Mouse (Mus musculus): ENCODE measurements around the gene Cd8a.
"Not testable (repeated sequence)": the region's sequence is repeated elsewhere in the genome, so short reads cannot be mapped to it uniquely, and the experiment has no call there.

The Cd8a gene

DNA sequence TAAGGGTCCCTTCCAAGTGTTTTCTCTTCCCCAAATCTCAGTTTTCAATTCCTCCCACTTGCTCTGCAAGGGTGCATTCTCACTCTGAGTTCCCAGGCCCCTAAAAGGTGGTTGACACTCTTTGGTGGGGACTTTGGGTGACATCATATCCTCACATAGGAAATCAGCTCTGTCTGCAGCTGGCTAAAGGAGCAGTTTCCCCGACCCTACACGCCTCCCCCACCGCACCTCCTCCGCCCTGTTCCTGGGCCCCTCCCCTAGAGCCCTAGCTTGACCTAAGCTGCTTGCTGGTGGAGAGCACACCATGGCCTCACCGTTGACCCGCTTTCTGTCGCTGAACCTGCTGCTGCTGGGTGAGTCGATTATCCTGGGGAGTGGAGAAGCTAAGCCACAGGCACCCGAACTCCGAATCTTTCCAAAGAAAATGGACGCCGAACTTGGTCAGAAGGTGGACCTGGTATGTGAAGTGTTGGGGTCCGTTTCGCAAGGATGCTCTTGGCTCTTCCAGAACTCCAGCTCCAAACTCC is at the start of gene Cd8a:
Gene Cd8a (plus strand): TSS at position 179 of the 527 bp plus-strand sequence.
- DNase-seq (ENCODE audit: low spot score in 2 of 2): no peak

DNA sequence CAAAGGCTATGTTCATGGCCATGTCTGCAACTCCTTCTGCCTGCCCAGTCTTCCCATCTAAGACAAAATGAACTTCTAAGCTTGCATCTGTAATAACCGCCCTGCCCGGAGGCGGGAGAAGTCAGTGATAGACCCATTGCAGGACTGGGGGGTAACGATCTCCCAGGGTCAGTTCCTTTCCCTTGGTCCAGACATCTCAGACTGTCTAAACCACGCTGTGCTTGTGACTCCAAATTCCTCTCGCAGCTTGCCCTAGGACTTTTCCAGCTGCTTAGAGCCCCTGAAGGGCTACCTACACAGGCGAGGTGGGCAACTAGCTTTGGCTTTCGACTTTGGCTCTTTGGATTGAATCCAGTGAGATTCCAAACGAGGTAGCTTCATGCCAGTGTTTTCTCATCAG is 48.4 kb upstream of the Cd8a start:
- DNase-seq (ENCODE audit: low spot score in 2 of 2): no peak

DNA sequence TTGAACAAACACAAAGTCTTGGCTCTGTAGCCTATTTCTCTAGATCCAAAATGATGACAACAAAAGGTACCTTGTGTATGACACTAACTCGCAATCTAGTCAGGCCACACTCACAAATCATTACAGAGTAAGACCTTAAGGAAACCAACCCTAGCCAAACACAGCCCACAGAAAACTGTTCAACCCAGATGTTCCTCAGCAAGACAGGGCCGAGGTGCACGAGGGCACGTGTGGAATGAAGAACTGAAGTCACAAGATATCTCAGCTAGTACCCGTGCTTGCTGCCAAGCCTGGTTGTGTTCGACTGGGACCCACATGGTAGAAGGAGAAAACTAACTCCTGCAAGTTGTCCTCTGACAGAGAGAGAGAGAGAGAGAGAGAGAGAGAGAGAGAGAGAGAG is 43.3 kb upstream of the Cd8a start:
- no peak for DNase-seq (ENCODE audit: low spot score in 2 of 2)

DNA sequence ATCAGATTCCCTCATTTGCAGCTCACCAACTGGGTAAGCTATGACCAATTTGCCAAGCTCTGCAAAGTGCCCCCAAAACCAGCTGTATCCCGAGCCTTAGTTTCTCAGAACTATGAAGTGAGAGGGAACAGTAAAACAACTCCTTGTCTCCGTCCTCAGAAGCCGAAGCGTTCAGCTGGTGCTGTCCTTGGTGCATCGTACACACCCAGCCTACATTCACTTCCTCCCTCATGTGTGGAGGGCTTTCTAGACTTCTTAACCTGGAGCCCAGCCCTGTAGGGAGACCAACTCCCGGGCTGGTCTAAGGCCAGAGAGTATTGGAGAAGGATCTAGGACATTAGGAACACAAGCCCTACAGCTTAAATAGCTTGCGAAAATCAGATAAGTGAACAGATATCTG is 42.7 kb upstream of the Cd8a start:
- DNase-seq (ENCODE audit: low spot score in 2 of 2): no peak

DNA sequence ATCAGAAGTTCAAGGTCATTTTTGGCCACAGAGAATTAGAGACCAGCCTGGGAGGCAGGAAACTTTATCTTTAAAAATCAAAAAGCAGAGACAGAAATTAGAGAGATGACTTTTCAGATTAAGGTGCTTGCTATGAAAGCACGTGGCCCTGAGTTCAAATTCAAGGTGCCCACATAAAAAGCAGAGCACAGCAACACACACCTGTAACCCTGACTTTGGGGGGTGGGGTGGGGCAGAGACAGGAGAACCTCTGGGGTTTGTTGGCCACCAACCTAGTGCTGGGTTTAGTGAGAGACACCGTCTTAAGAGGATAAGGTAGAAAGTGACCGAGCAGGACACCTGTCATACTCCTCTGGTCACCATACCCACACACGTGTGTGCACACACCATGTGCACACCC is 41.7 kb upstream of the Cd8a start:
- not testable (repeated sequence) for DNase-seq (ENCODE audit: low spot score in 2 of 2)

DNA sequence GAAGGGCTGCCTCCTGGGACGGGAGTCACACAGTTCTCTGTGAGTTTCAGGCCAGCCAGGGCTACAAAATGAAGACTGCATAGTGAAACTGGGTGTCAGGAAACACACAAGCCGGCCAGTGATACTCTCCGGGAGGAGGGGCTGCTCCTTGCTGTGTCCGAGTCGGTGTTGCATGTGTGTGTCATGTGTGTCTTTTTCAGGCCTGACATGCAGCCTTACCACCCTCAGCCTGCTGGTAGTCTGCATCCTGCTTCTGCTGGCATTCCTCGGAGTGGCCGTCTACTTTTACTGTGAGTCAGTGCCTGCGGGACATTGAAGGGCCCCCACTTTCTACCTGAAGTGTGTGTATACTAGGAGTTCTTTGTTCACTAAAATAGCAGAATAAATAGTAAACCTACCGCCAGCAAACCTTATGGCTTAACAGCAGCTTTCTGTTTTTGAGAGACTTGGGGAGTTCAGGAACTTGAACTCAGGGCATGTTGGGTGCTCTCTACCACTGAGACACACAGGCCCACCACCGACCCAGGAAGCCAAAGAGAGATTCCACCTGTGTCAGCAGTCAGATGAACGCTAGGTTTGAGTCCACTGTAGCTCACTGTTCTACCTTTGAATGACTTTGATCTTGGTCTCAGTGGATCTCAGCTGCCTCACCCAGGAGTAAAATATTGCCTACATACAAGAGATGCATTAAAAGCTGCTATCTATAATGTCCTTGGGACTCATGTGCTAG is 40.8 kb upstream of the Cd8a start:
- no peak for DNase-seq (ENCODE audit: low spot score in 2 of 2)

- DNase-seq (ENCODE audit: low spot score in 2 of 2): no peak
These were observed 40.2 kb upstream of the Cd8a start for GRCm38 (mm10) chr6:71333031-71333430.

GRCm38 (mm10) chr6:71333578-71334273 is 39.5 kb upstream of the Cd8a start:
- DNase-seq (ENCODE audit: low spot score in 2 of 2): no peak

GRCm38 (mm10) chr6:71337666-71338065 is 35.6 kb upstream of the Cd8a start:
- DNase-seq (ENCODE audit: low spot score in 2 of 2): no peak

DNA sequence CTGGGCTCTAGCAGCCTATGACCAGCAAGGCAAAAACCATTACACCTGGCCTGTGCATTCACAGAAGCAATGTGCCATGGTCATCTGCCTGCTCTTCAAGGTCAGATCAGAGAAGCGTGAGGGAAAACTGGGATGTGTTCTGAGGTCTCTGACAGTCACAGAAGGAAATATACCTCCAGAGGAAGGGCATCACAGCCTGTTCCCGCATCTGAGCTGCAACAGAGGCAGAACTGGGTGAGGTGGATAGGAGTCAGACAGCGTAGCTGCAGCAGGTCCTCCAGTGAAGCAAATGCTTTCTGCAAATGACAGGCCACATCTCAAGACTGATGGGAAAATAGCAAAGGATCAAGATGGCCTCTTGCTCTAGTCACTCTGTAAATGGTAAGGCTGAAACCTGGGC is 34.3 kb upstream of the Cd8a start:
- no peak for DNase-seq (ENCODE audit: low spot score in 2 of 2)

- no peak for DNase-seq (ENCODE audit: low spot score in 2 of 2)
These were observed 33.9 kb upstream of the Cd8a start for GRCm38 (mm10) chr6:71339351-71339750.

- DNase-seq (ENCODE audit: low spot score in 2 of 2): no peak
These were observed 32.0 kb upstream of the Cd8a start for GRCm38 (mm10) chr6:71341179-71341578.

GRCm38 (mm10) chr6:71348006-71348405 is 25.2 kb upstream of the Cd8a start:
- DNase-seq (ENCODE audit: low spot score in 2 of 2): no peak

GRCm38 (mm10) chr6:71351201-71351600 is 22.0 kb upstream of the Cd8a start:
- no peak for DNase-seq (ENCODE audit: low spot score in 2 of 2)

DNA sequence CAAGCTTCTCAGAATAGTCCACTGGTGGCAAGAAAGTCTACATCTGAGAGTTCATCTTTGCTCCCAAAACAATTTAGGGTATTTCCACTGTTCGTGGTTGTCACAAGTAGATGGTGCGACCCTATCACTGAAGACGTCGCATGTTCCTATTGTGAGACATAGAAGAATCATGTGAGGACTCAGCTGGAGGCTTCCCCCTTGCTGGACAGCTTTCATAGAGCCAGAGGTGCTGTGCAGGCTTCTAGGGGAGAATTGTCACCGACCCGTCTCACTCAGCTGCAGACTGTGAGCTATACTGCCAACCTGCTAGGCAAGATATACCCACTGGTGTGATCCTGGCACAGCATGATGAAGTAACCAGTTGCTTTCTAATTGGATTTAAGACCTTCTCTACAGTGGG is 21.0 kb upstream of the Cd8a start:
- no peak for DNase-seq (ENCODE audit: low spot score in 2 of 2)

DNA sequence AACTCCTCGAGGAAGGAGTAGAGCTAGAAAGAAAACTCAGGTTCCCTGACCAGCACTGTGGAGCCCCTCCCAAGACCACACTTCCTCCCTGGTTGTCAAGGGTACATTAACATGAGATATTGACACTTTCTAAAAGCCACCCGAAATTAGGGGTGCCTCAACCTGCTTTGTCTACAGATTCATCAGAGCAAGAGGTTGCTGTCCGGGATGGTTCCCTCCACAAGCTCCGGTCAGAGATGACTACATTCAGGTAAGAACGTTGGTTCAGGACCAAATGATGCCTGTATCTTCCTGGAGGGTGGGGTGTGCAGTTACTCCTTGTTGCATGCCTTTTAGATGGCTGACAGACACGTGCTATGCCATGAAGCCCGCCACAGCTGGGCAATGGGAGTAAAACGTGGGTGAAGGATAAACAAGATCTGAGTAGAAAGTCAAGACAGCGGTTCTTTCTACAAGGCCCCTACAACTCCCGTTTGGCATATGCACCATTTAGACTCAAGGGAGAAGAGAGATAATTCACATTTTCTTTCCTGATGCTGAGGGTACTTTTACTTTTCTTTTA is 20.3 kb upstream of the Cd8a start:
- DNase-seq (ENCODE audit: low spot score in 2 of 2): no peak

DNA sequence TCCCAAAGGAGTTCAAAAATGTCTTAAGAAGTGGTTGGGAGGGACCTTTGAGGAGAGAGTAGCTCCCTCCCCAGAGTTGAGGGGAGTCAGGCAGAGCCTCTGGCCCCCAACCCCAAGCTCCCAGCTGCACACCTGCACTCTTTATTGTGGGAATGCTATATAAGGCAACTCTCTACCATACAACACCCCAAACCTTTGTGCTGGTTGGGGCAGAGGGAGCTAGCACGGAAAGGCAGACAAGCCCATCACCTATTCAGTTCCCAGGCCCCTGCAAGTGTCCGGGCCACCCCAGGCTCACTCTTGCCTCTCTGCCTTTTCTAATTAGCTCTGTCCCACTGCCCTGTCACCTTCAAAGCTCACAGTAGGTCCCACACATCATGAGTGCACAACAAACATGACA is 19.5 kb upstream of the Cd8a start:
- no peak for DNase-seq (ENCODE audit: low spot score in 2 of 2)

- DNase-seq (ENCODE audit: low spot score in 2 of 2): no peak
These were observed 15.7 kb upstream of the Cd8a start for GRCm38 (mm10) chr6:71357493-71357892.

DNA sequence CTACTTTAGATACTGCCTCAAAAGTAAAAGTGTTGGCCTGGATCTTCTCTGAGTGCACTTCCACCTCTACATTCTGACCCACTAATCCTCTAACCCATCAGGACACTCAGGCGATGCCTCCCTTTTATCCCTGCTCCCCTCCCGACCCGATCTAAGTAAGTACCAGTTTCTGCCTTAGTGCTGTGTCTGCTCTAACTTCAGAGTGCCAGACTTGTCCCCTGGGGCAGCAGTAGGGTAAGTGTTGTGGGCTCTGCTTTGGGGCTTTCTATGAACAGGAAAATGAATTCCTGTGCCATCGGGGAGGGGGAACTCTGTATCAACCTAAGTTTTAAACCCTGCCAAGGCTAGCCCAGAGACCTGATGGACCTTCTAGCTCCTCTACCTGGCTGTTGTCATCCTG is 13.0 kb upstream of the Cd8a start:
- DNase-seq (ENCODE audit: low spot score in 2 of 2): no peak

DNA sequence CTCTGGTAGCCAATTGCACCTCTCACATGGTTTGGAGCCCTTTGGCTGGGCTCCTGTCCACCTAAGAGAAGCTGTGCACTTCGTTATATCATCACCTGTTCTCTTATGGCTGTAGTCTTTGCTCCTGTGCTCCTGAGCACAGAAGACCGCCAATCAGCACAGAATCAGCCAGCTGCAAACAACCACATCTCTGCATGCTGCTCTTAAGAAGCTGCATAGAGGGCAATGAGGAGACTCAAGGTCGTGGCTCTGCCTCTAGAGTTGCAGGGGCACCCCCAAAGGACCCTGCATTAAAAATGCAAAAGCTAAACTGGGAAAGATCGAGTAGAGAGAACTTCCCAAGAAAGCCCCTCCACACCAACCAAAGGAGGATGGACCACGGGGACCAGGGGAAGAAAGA is 12.5 kb upstream of the Cd8a start:
- DNase-seq (ENCODE audit: low spot score in 2 of 2): no peak

- no peak for DNase-seq (ENCODE audit: low spot score in 2 of 2)
These were observed 12.0 kb upstream of the Cd8a start for GRCm38 (mm10) chr6:71361156-71361670.

DNA sequence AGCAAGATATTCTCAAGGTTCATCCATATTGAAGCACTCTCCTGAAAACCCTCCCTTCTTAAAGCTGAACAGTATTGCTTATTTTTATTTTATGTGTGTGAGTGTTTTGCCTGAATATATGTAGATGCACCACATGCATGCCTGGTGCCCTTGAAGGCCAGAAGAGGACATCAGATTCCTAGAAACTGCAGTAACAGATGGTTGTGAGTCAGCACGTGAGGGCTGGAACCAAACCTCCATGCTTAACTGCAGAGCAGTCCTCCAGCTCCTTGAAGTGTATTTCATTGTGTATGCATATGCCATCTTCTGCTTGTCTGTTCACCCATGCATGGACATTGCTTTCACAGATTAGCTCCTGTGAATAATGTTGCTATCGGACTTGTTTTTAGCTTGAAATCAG is 9.2 kb upstream of the Cd8a start:
- DNase-seq (ENCODE audit: low spot score in 2 of 2): no peak

GRCm38 (mm10) chr6:71369416-71369815 is 3.8 kb upstream of the Cd8a start:
- DNase-seq (ENCODE audit: low spot score in 2 of 2): no peak
